In the genomic region with DNA sequence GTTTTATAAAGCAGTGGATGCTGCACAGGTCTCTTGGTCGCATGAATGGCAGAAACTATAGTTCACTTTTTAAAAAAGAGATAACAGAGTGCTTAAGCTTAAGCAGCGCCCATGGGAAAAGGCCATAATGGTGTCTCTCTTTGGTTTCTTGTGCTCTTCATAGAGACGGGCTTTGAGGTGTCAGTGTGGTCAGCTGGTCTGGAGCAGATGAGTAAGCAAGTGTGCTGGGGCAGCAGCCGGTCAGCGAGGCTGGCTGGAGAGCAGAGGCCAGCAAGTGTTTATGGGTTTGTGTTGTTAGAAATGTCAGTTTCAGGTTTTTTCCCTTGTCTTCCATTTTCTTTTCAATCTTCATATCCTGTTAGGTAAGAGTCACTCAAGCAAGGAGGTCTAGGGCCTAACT, we compare ENCODE assay signal across 21 mouse cellular contexts. TPM values are rescaled to one million over a fixed set of nuclear protein-coding genes. Genes with fewer than 3 reads are reported as not detected.
DNase-seq lines count a peak whose midpoint lies in the region; ATAC-seq and TF ChIP-seq lines count a peak whose summit lies in the region.
"Had no signal": no experiment of that assay in that cellular context is flagged by ENCODE, and none has a peak within 500 bp of the region (broad histone marks: within the 10 kb centered on the region; RNA-seq: fewer than 3 reads in every experiment).

No protein-coding gene starts in this region.

- H3K4me3 ChIP-seq in hindbrain, postnatal 0 days (ENCODE audit: low read length) = no peak overlapping the region
- H3K4me3 ChIP-seq in hindbrain, embryonic 10.5 days = no peak overlapping the region
- H3K4me3 ChIP-seq in C2C12 (ENCODE audit: insufficient read depth, poor library complexity, severe bottlenecking) (no peak overlapping the region), myocyte (no peak overlapping the region)
- H3K4me3 ChIP-seq: embryonic facial prominence, embryonic 12.5 days; heart, embryonic 15.5 days; limb, embryonic 12.5 days; neural tube, embryonic 12.5 days had no signal

- H3ac ChIP-seq in C2C12 (ENCODE audit: control insufficient read depth, insufficient read length, low read depth) (no peak overlapping the region), myocyte (ENCODE audit: control insufficient read depth, insufficient read length) (no peak overlapping the region)

- no peaks in the 10 kb centered on the region for H3K27me3 ChIP-seq in hindbrain, postnatal 0 days (ENCODE audit: insufficient read depth, low read length)
- H3K27me3 ChIP-seq in hindbrain, embryonic 10.5 days (ENCODE audit: insufficient read depth, poor library complexity, severe bottlenecking) = peaks cover 10% of the 10 kb centered on the region
- H3K27me3 ChIP-seq in C2C12 (ENCODE audit: control insufficient read depth, insufficient read depth, insufficient read length) = no peaks in the 10 kb centered on the region
- H3K27me3 ChIP-seq in myocyte (ENCODE audit: control insufficient read depth, insufficient read depth, insufficient read length) = no peaks in the 10 kb centered on the region
- H3K27me3 ChIP-seq: heart, embryonic 15.5 days had no signal

- no peak for DNase-seq in hindbrain, postnatal 0 days (ENCODE audit: low spot score)
- DNase-seq in hindbrain, embryonic 10.5 days (ENCODE audit: low spot score) = no peak
- DNase-seq in adrenal gland, postnatal 25 days = peak; percentile 44
- no peak for DNase-seq in B cell, adult 2 months
- no peak for DNase-seq in frontal cortex, adult 2 months (ENCODE audit: extremely low spot score in 1 of 2, low spot score in 1 of 2)
- DNase-seq: cerebellum, postnatal 36 days; kidney, adult 18-20 months; kidney, postnatal 14 days; layer of hippocampus, adult 9-11 months; right cerebral cortex, postnatal 4 days; thymus, adult 2 months had no signal

- peaks cover 2% of the 10 kb centered on the region for H3K79me3 ChIP-seq in C2C12 (ENCODE audit: low read depth)

- no peak for ATAC-seq in hindbrain, postnatal 0 days
- ATAC-seq: lung, postnatal 0 days had no signal

- no peak for TF ChIP-seq CTCF in hindbrain, postnatal 0 days (IDR thresholded peaks at IDR 0.05; ENCODE audit: low read depth)
- TF ChIP-seq CTCF in C2C12 (IDR thresholded peaks at IDR 0.05; ENCODE audit: control insufficient read depth, insufficient read depth, insufficient read length) = no peak

- H3K9me3 ChIP-seq in hindbrain, postnatal 0 days (ENCODE audit: low read length) = no peaks in the 10 kb centered on the region
- no peaks in the 10 kb centered on the region for H3K9me3 ChIP-seq in hindbrain, embryonic 10.5 days
- H3K9me3 ChIP-seq: embryonic facial prominence, embryonic 12.5 days; heart, embryonic 15.5 days; limb, embryonic 12.5 days; neural tube, embryonic 12.5 days had no signal

- 87% methylated on average over 5 of the region's 5 CpGs for WGBS in hindbrain, postnatal 0 days
- WGBS in hindbrain, embryonic 10.5 days = 83% methylated on average over 5 of the region's 5 CpGs

- H3K27ac ChIP-seq in hindbrain, postnatal 0 days = no peak overlapping the region
- no peak overlapping the region for H3K27ac ChIP-seq in hindbrain, embryonic 10.5 days
- H3K27ac ChIP-seq: embryonic facial prominence, embryonic 12.5 days; heart, embryonic 15.5 days; hindbrain, embryonic 14.5 days; limb, embryonic 12.5 days; liver, embryonic 14.5 days; neural tube, embryonic 12.5 days had no signal

- H3K9ac ChIP-seq in hindbrain, postnatal 0 days (replicated peaks; ENCODE audit: low read length) = no peak overlapping the region
- H3K9ac ChIP-seq: embryonic facial prominence, embryonic 12.5 days; heart, embryonic 15.5 days; hindbrain, embryonic 14.5 days; limb, embryonic 12.5 days; liver, embryonic 14.5 days; neural tube, embryonic 12.5 days had no signal

- no peak for TF ChIP-seq POLR2A in myocyte (IDR thresholded peaks at IDR 0.05; ENCODE audit: insufficient read length, low read depth)

- H3K36me3 ChIP-seq in hindbrain, postnatal 0 days (ENCODE audit: insufficient read depth, low read length) = no peaks in the 10 kb centered on the region
- H3K36me3 ChIP-seq in hindbrain, embryonic 10.5 days = no peaks in the 10 kb centered on the region
- no peaks in the 10 kb centered on the region for H3K36me3 ChIP-seq in C2C12 (ENCODE audit: control insufficient read depth, insufficient read depth)
- no peaks in the 10 kb centered on the region for H3K36me3 ChIP-seq in myocyte (ENCODE audit: control insufficient read depth, insufficient read depth)
- H3K36me3 ChIP-seq: embryonic facial prominence, embryonic 12.5 days; heart, embryonic 15.5 days; limb, embryonic 12.5 days; neural tube, embryonic 12.5 days had no signal

- H3K79me2 ChIP-seq in C2C12 (ENCODE audit: control insufficient read depth, insufficient read depth) (peaks cover 15% of the 10 kb centered on the region), myocyte (ENCODE audit: control insufficient read depth, insufficient read depth) (peaks cover 55% of the 10 kb centered on the region)

- peaks cover 6% of the 10 kb centered on the region; the same call in 1 of the 2 replicates for H3K4me1 ChIP-seq in hindbrain, postnatal 0 days (ENCODE audit: insufficient read depth, low read length)
- H3K4me1 ChIP-seq in hindbrain, embryonic 10.5 days (replicated peaks) = peaks cover 26% of the 10 kb centered on the region

- H3K4me2 ChIP-seq in hindbrain, postnatal 0 days (ENCODE audit: low read depth, low read length) = peak overlapping the region; percentile 24; the same call in 1 of the 2 replicates
- peak overlapping the region; percentile 86 for H3K4me2 ChIP-seq in myocyte (ENCODE audit: low read depth)
- H3K4me2 ChIP-seq: embryonic facial prominence, embryonic 12.5 days; heart, embryonic 15.5 days; limb, embryonic 12.5 days; midbrain, embryonic 11.5 days; neural tube, embryonic 12.5 days had no signal

TF ChIP-seq in C2C12, 6 proteins besides CTCF, POLR2A, EP300 and RAD21:
- TF ChIP-seq MYOD1 (IDR thresholded peaks at IDR 0.05; ENCODE audit: control insufficient read depth, insufficient read length, low read depth) = peak; percentile 16
- no peak for TF ChIP-seq USF1 (IDR thresholded peaks at IDR 0.05; ENCODE audit: low read depth)

TF ChIP-seq in myocyte, 11 proteins besides CTCF, POLR2A, EP300 and RAD21:
- TF ChIP-seq MYOD1 (IDR thresholded peaks at IDR 0.05; ENCODE audit: control insufficient read depth in 1 of 3, insufficient read length in 2 of 3, low read depth in 2 of 3) (peak in 2 of 3 experiments; percentile 59 to 60), REST (IDR thresholded peaks at IDR 0.05; ENCODE audit: insufficient read depth, insufficient read length) (no peak), POLR2AphosphoS2 (IDR thresholded peaks at IDR 0.05; ENCODE audit: insufficient read length, low read depth) (no peak), SRF (IDR thresholded peaks at IDR 0.05; ENCODE audit: control insufficient read depth, insufficient read length, low read depth) (no peak), MYOG (IDR thresholded peaks at IDR 0.05; ENCODE audit: control insufficient read depth in 1 of 3, insufficient read depth in 1 of 3, insufficient read length in 2 of 3, low read depth in 2 of 3) (peak; percentile 45 to 72 (median 45)), E2F4 (IDR thresholded peaks at IDR 0.05; ENCODE audit: insufficient read depth) (no peak), CEBPB (IDR thresholded peaks at IDR 0.05; ENCODE audit: insufficient read depth, poor library complexity, severe bottlenecking) (no peak), TCF12 (IDR thresholded peaks at IDR 0.05; ENCODE audit: insufficient read depth, poor library complexity, severe bottlenecking) (no peak), USF1 (IDR thresholded peaks at IDR 0.05; ENCODE audit: low read depth) (peak; percentile 60), TCF3 (IDR thresholded peaks at IDR 0.05; ENCODE audit: insufficient read length, low read depth) (no peak), MAX (IDR thresholded peaks at IDR 0.05; ENCODE audit: low read depth) (no peak)
TF ChIP-seq in myocyte: peak in this region for 3.

RNA-seq across cellular contexts. Expression of a gene that starts 3.0 kb away (rescaled TPM):
- total RNA-seq in hindbrain, postnatal 0 days (2014; rRNA removed) = 41.2 and 45.1 TPM in 2 replicates
- 7.9 and 8.3 TPM in 2 replicates for polyA plus RNA-seq in hindbrain, postnatal 0 days (2015; fragmentation: Nextera tagmentation; extraction: Ambion mirVana)
- polyA plus RNA-seq in hindbrain, embryonic 10.5 days (2016; fragmentation: Nextera tagmentation; extraction: Ambion mirVana) = 3.6 and 4.1 TPM in 2 replicates
- polyA plus RNA-seq in C2C12 (2012; fragmentation: generic; extraction: Trizol) (4.3 TPM), myocyte (2012; fragmentation: generic; extraction: Trizol) (13.2 TPM)
- total RNA-seq in adrenal gland, postnatal 25 days (2021) = 62.0 and 62.3 TPM in 2 replicates
- 26.0 and 26.4 TPM in 2 replicates for polyA plus RNA-seq in frontal cortex, adult 2 months (2012; rRNA removed)
